Mouse (Mus musculus): ENCODE measurements around the gene Olfr1189. TPM values are rescaled to one million over a fixed set of nuclear protein-coding genes. Genes with fewer than 3 reads are reported as not detected.

The Olfr1189 gene
- not detected in 2 replicates for polyA plus RNA-seq (2012; rRNA removed)

DNA sequence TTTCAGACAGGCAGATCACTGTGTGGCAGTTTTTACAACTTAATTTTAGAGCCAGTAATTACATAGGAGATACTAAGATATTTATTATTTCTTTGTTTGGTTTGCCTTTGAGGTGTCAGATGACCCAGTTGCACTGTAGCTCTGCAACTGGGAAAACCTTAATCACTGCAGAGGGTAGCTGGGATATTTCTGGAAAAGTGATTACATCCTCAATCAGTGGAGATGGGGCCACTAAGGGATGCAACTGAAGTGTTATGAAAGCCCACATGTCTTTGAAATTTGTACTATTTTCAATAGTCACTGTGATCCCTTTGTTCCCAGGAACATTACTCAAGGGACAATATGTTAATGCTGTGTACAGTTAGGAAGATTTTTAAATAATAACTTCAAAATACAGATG, at the start of gene Olfr1189:
TSS of gene Olfr1189 (plus strand) at position 301 of the 400 bp plus-strand sequence.

GRCm38 (mm10) chr2:88556635-88557034, 29.6 kb upstream of the Olfr1189 start, which contains the start of gene Olfr1188:
TSS of gene Olfr1188 (plus strand) at chr2:88556935.

GRCm38 (mm10) chr2:88640242-88640641, 54.0 kb downstream of the Olfr1189 start, which contains the start of gene Olfr1191-ps1:
TSS of gene Olfr1191-ps1 (plus strand) at chr2:88640542.

Other genes starting within 250 kb of the Olfr1189 start
- not detected in 2 replicates for gene Olfr1176, start 249.7 kb upstream of the Olfr1189 start, polyA plus RNA-seq (2012; rRNA removed)
- gene Olfr1177-ps, start 240.0 kb upstream of the Olfr1189 start, polyA plus RNA-seq (2012; rRNA removed), result not detected in 2 replicates
- gene Olfr1178, start 199.4 kb upstream of the Olfr1189 start, polyA plus RNA-seq (2012; rRNA removed), result not detected in 2 replicates
- not detected in 2 replicates for gene Olfr1179, start 180.0 kb upstream of the Olfr1189 start, polyA plus RNA-seq (2012; rRNA removed)
- not detected in 2 replicates for gene Olfr1180, start 167.3 kb upstream of the Olfr1189 start, polyA plus RNA-seq (2012; rRNA removed)
- gene Olfr1181, start 160.3 kb upstream of the Olfr1189 start, polyA plus RNA-seq (2012; rRNA removed), result not detected in 2 replicates
- gene Gm13757, start 137.3 kb upstream of the Olfr1189 start, polyA plus RNA-seq (2012; rRNA removed), result not detected in 2 replicates
- gene Olfr1183, start 131.6 kb upstream of the Olfr1189 start, polyA plus RNA-seq (2012; rRNA removed), result not detected in 2 replicates
- not detected in 2 replicates for gene Olfr1184, start 102.9 kb upstream of the Olfr1189 start, polyA plus RNA-seq (2012; rRNA removed)
- gene Olfr1185-ps1, start 93.1 kb upstream of the Olfr1189 start, polyA plus RNA-seq (2012; rRNA removed), result not detected in 2 replicates
- not detected in 2 replicates for gene Olfr1186, start 67.9 kb upstream of the Olfr1189 start, polyA plus RNA-seq (2012; rRNA removed)
- gene Olfr1188, start 29.5 kb upstream of the Olfr1189 start, polyA plus RNA-seq (2012; rRNA removed), result not detected in 2 replicates
- not detected in 2 replicates for gene Olfr1191-ps1, start 54.1 kb downstream of the Olfr1189 start, polyA plus RNA-seq (2012; rRNA removed)
- gene Olfr1192-ps1, start 62.1 kb downstream of the Olfr1189 start, polyA plus RNA-seq (2012; rRNA removed), result not detected in 2 replicates
- not detected in 2 replicates for gene Olfr1193, start 89.2 kb downstream of the Olfr1189 start, polyA plus RNA-seq (2012; rRNA removed)
- gene Olfr1195, start 102.7 kb downstream of the Olfr1189 start, polyA plus RNA-seq (2012; rRNA removed), result not detected in 2 replicates
- gene Olfr1196, start 118.1 kb downstream of the Olfr1189 start, polyA plus RNA-seq (2012; rRNA removed), result not detected in 2 replicates
- gene Olfr1197, start 145.9 kb downstream of the Olfr1189 start, polyA plus RNA-seq (2012; rRNA removed), result not detected in 2 replicates
- not detected in 2 replicates for gene Olfr1198, start 164.9 kb downstream of the Olfr1189 start, polyA plus RNA-seq (2012; rRNA removed)
- not detected in 2 replicates for gene Olfr1199, start 174.0 kb downstream of the Olfr1189 start, polyA plus RNA-seq (2012; rRNA removed)
- gene Olfr1200, start 184.0 kb downstream of the Olfr1189 start, polyA plus RNA-seq (2012; rRNA removed), result not detected in 2 replicates
- not detected in 2 replicates for gene Olfr1201, start 206.6 kb downstream of the Olfr1189 start, polyA plus RNA-seq (2012; rRNA removed)
- gene Olfr1202, start 228.0 kb downstream of the Olfr1189 start, polyA plus RNA-seq (2012; rRNA removed), result not detected in 2 replicates
- not detected in 2 replicates for gene Olfr1205, start 243.3 kb downstream of the Olfr1189 start, polyA plus RNA-seq (2012; rRNA removed)

All from stomach, adult 2 months (tissue).